12 mouse cellular contexts compared by ENCODE assay signal in the genomic region with DNA sequence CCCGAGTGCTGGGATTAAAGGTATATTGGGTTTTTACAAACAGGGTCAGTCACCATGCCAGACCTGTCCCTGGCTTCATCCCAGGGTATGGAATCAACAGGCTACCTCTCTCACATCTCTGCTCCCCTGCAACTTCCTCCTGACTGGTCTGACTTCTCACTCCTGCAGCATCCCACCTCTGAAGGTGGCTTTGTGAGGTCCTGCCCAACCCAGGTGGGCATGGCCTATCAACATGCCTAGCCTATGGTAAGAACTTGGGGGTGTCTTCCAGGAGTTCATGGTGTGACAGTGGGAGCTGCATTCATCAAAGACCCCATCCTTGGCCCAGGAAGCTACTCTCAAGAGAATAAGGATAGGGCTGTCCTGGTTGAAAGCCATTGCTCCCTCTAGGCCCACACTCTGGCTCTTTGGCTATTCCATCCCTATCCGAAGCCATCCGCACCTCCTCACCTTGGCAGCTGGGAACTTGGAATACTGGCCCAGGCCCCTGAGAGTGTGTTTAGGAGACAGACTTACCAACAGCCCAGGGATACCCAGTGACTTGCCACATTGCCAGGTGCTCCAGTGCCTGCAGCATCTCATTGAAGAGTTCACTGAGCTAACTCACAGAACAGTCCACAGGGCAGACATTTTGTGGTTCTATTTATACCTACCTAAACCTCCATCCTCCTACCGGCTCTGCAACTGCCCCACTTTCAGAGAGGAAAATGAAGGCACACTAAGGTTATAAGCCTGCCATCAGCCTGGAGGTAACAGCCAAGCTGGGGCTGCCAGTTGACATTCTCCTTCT. TPM values are rescaled to one million over a fixed set of nuclear protein-coding genes. Genes with fewer than 3 reads are reported as not detected.
DNase-seq lines count a peak whose midpoint lies in the region; ATAC-seq and TF ChIP-seq lines count a peak whose summit lies in the region.
"Had no signal": no experiment of that assay in that cellular context is flagged by ENCODE, and none has a peak within 500 bp of the region (broad histone marks: within the 10 kb centered on the region; RNA-seq: fewer than 3 reads in every experiment).

No protein-coding gene starts in this region.

- intact Hi-C loops in gastrocnemius, adult 2 months (cut with DNase I), result no loop called here
- intact Hi-C loops in gastrocnemius, postnatal 14 days (cut with DNase I; ENCODE audit: low total_unique reads), result no loop called here

- H3K9ac ChIP-seq in hindbrain, embryonic 15.5 days, result no peak overlapping the region
- H3K9ac ChIP-seq in hindbrain, embryonic 14.5 days, result no peak overlapping the region
- H3K9ac ChIP-seq: embryonic facial prominence, embryonic 15.5 days had no signal

- TF ChIP-seq CTCF in gastrocnemius, adult 2 months (IDR thresholded peaks at IDR 0.05), result no peak
- TF ChIP-seq CTCF in bone marrow, adult 2 months (IDR thresholded peaks at IDR 0.05; ENCODE audit: control insufficient read depth, insufficient read depth, low read length), result no peak
- no peak for TF ChIP-seq CTCF in bone marrow macrophage, adult 2 months (IDR thresholded peaks at IDR 0.05; ENCODE audit: low read depth, low read length)

- no peak for TF ChIP-seq POLR2A in bone marrow, adult 2 months (IDR thresholded peaks at IDR 0.05; ENCODE audit: borderline replicate concordance, control insufficient read depth, low read depth, low read length)
- no peak for TF ChIP-seq POLR2A in bone marrow macrophage, adult 2 months (IDR thresholded peaks at IDR 0.05; ENCODE audit: borderline replicate concordance, low read depth, low read length)

- WGBS in hindbrain, embryonic 15.5 days, result 78% methylated on average over 4 of the region's 4 CpGs
- 86% methylated on average over 4 of the region's 4 CpGs for WGBS in hindbrain, embryonic 14.5 days
- 73% methylated on average over 4 of the region's 4 CpGs for WGBS in bone marrow, adult 2 months

- H3K4me2 ChIP-seq in hindbrain, embryonic 15.5 days, result no peak overlapping the region
- no peak overlapping the region for H3K4me2 ChIP-seq in hindbrain, embryonic 14.5 days (replicated peaks)
- H3K4me2 ChIP-seq: embryonic facial prominence, embryonic 15.5 days; forebrain, embryonic 12.5 days had no signal

- H3K27me3 ChIP-seq in hindbrain, embryonic 15.5 days, result peaks cover 7% of the 10 kb centered on the region; the same call in 1 of the 2 replicates
- H3K27me3 ChIP-seq in hindbrain, embryonic 14.5 days (ENCODE audit: control insufficient read depth, insufficient read depth, low read length), result no peaks in the 10 kb centered on the region
- H3K27me3 ChIP-seq: embryonic facial prominence, embryonic 15.5 days had no signal

- no peak for DNase-seq in gastrocnemius, adult 2 months
- no peak for DNase-seq in gastrocnemius, postnatal 14 days
- DNase-seq in hindbrain, embryonic 14.5 days (ENCODE audit: low spot score), result no peak
- DNase-seq in ovary, adult 18-20 months (ENCODE audit: low spot score), result no peak
- DNase-seq: kidney, postnatal 10 days; layer of hippocampus, adult 9-11 months had no signal

- no peaks in the 10 kb centered on the region for H3K36me3 ChIP-seq in hindbrain, embryonic 15.5 days
- no peaks in the 10 kb centered on the region for H3K36me3 ChIP-seq in hindbrain, embryonic 14.5 days (replicated peaks; ENCODE audit: control insufficient read depth, insufficient read depth)
- H3K36me3 ChIP-seq: embryonic facial prominence, embryonic 15.5 days; forebrain, embryonic 12.5 days had no signal

- no peak for ATAC-seq in hindbrain, embryonic 15.5 days (ENCODE audit: low FRiP score, low read depth)
- ATAC-seq in hindbrain, embryonic 14.5 days (ENCODE audit: low FRiP score), result no peak
- ATAC-seq: midbrain, embryonic 16.5 days had no signal

- peak overlapping the region; percentile 97 for H3K27ac ChIP-seq in gastrocnemius, adult 2 months
- H3K27ac ChIP-seq in hindbrain, embryonic 15.5 days (replicated peaks), result 0 out of 2 replicates have a peak overlapping the region, but pooled peaks have one; percentile 40
- H3K27ac ChIP-seq in hindbrain, embryonic 14.5 days, result no peak overlapping the region
- peak overlapping the region; percentile 45; the same call in 1 of the 2 replicates for H3K27ac ChIP-seq in bone marrow, adult 2 months (ENCODE audit: control insufficient read depth, insufficient read depth, low read depth, low read length, poor library complexity)
- peak overlapping the region; percentile 86 for H3K27ac ChIP-seq in bone marrow macrophage, adult 2 months (ENCODE audit: insufficient read depth, low read depth, low read length)
- H3K27ac ChIP-seq: forebrain, embryonic 12.5 days had no signal

- peaks cover 42% of the 10 kb centered on the region for H3K4me1 ChIP-seq in hindbrain, embryonic 15.5 days (replicated peaks)
- peaks cover 36% of the 10 kb centered on the region for H3K4me1 ChIP-seq in hindbrain, embryonic 14.5 days (replicated peaks; ENCODE audit: control insufficient read depth, insufficient read depth, low read length)
- H3K4me1 ChIP-seq in bone marrow, adult 2 months (ENCODE audit: control insufficient read depth, insufficient read depth, low read length), result peaks cover 4% of the 10 kb centered on the region
- H3K4me1 ChIP-seq in bone marrow macrophage, adult 2 months (ENCODE audit: control insufficient read depth, insufficient read depth, low read length), result peaks cover 41% of the 10 kb centered on the region

- H3K4me3 ChIP-seq in gastrocnemius, adult 2 months, result peak overlapping the region; percentile 84
- no peak overlapping the region for H3K4me3 ChIP-seq in hindbrain, embryonic 15.5 days
- no peak overlapping the region for H3K4me3 ChIP-seq in hindbrain, embryonic 14.5 days (replicated peaks; ENCODE audit: low read length)
- H3K4me3 ChIP-seq in bone marrow, adult 2 months (replicated peaks; ENCODE audit: control insufficient read depth, low read depth, low read length), result no peak overlapping the region
- H3K4me3 ChIP-seq in bone marrow macrophage, adult 2 months (ENCODE audit: insufficient read depth, low read length), result peak overlapping the region; percentile 77
- H3K4me3 ChIP-seq: embryonic facial prominence, embryonic 15.5 days; forebrain, embryonic 12.5 days had no signal

- H3K9me3 ChIP-seq in hindbrain, embryonic 15.5 days, result no peaks in the 10 kb centered on the region
- no peaks in the 10 kb centered on the region for H3K9me3 ChIP-seq in hindbrain, embryonic 14.5 days (ENCODE audit: control insufficient read depth, low read length)
- H3K9me3 ChIP-seq: embryonic facial prominence, embryonic 15.5 days; forebrain, embryonic 12.5 days had no signal

RNA-seq across cellular contexts. Expression of gene Card19, which starts 2.9 kb away (rescaled TPM):
- total RNA-seq in gastrocnemius, adult 2 months (2021), result 100 to 1,000 TPM; 113 to 123 TPM
- 10 to 100 TPM; 48.0 to 48.7 TPM for total RNA-seq in gastrocnemius, postnatal 14 days (2021)
- polyA plus RNA-seq in hindbrain, embryonic 15.5 days (2015; fragmentation: Nextera tagmentation; extraction: Ambion mirVana), result 33.8 and 37.9 TPM in 2 replicates
- 31.0 and 37.0 TPM in 2 replicates for polyA plus RNA-seq in hindbrain, embryonic 14.5 days (2014; fragmentation: Nextera tagmentation; extraction: Ambion mirVana)
- 27.5 and 41.1 TPM in 2 replicates for polyA plus RNA-seq in bone marrow, adult 2 months (2011; ENCODE audit: insufficient read depth, insufficient read length, low replicate concordance, missing spikeins)
- polyA plus RNA-seq in bone marrow macrophage, adult 2 months (2012; ENCODE audit: insufficient read depth, insufficient read length, missing spikeins), result 261 and 268 TPM in 2 replicates

RNA-seq across cellular contexts. Expression of gene Ninj1, which starts 25.6 kb away (rescaled TPM):
- 10 to 100 TPM; 17.2 to 18.7 TPM for total RNA-seq in gastrocnemius, adult 2 months (2021)
- 10 to 100 TPM; 12.4 to 16.8 TPM for total RNA-seq in gastrocnemius, postnatal 14 days (2021)
- 28.2 and 32.3 TPM in 2 replicates for polyA plus RNA-seq in hindbrain, embryonic 15.5 days (2015; fragmentation: Nextera tagmentation; extraction: Ambion mirVana)
- polyA plus RNA-seq in hindbrain, embryonic 14.5 days (2014; fragmentation: Nextera tagmentation; extraction: Ambion mirVana), result 33.3 and 33.5 TPM in 2 replicates
- 21.4 and 36.6 TPM in 2 replicates for polyA plus RNA-seq in bone marrow, adult 2 months (2011; ENCODE audit: insufficient read depth, insufficient read length, low replicate concordance, missing spikeins)
- 497 and 521 TPM in 2 replicates for polyA plus RNA-seq in bone marrow macrophage, adult 2 months (2012; ENCODE audit: insufficient read depth, insufficient read length, missing spikeins)

RNA-seq across cellular contexts. Expression of gene Susd3, which starts 35.6 kb away (rescaled TPM):
- total RNA-seq in gastrocnemius, adult 2 months (2021), result under 1 TPM in 1 of 2 experiments, not detected in 1; 0.97 TPM
- under 1 TPM; 0.16 to 0.51 TPM for total RNA-seq in gastrocnemius, postnatal 14 days (2021)
- polyA plus RNA-seq in hindbrain, embryonic 15.5 days (2015; fragmentation: Nextera tagmentation; extraction: Ambion mirVana), result 0.48 and 0.80 TPM in 2 replicates
- polyA plus RNA-seq in hindbrain, embryonic 14.5 days (2014; fragmentation: Nextera tagmentation; extraction: Ambion mirVana), result 0.72 and 0.98 TPM in 2 replicates
- 3.0 and 10.2 TPM in 2 replicates for polyA plus RNA-seq in bone marrow, adult 2 months (2011; ENCODE audit: insufficient read depth, insufficient read length, low replicate concordance, missing spikeins)
- polyA plus RNA-seq in bone marrow macrophage, adult 2 months (2012; ENCODE audit: insufficient read depth, insufficient read length, missing spikeins), result 139 and 143 TPM in 2 replicates

Comparison
In these comparisons a context has a peak if more than half of its experiments do, and no peak if none do; other contexts are left out.
1. H3K4me3 ChIP-seq: peak in gastrocnemius, adult 2 months (single experiment) and bone marrow macrophage, adult 2 months (single experiment); none in hindbrain, embryonic 15.5 days (single experiment), hindbrain, embryonic 14.5 days (single experiment) and bone marrow, adult 2 months (single experiment).
2. RNA of gene Ninj1, which starts 25.6 kb away (polyA plus RNA-seq): 497 to 521 TPM in bone marrow macrophage, adult 2 months; 21.4 to 36.6 TPM in bone marrow, adult 2 months, 33.3 to 33.5 TPM in hindbrain, embryonic 14.5 days and 28.2 to 32.3 TPM in hindbrain, embryonic 15.5 days; every median in the first group is over 10 times any median in the second.
3. RNA of gene Susd3, which starts 35.6 kb away (polyA plus RNA-seq): 139 to 143 TPM in bone marrow macrophage, adult 2 months; 3.0 to 10.2 TPM in bone marrow, adult 2 months, 0.72 to 0.98 TPM in hindbrain, embryonic 14.5 days and 0.48 to 0.80 TPM in hindbrain, embryonic 15.5 days; every median in the first group is over 10 times any median in the second.